Mouse (Mus musculus) ES-E14 (cell line): ENCODE measurements around the gene Ganab.

Source experiments
- CHD2 ChIP-seq: IDR thresholded peaks from 2 replicates; pipeline ENCODE4 v1.6.1; 2014; ENCODE audit warnings: mild to moderate bottlenecking, low read depth, low read length, inconsistent platforms
- HCFC1 ChIP-seq: IDR thresholded peaks from 2 replicates; pipeline ENCODE4 v1.6.1; 2012; ENCODE audit warnings: low read length, inconsistent platforms, borderline replicate concordance; ENCODE audit not compliant: insufficient read depth
- MAFK ChIP-seq: IDR thresholded peaks from 2 replicates; pipeline ENCODE4 v1.6.1; 2014; ENCODE audit warnings: mild to moderate bottlenecking, low read depth, low read length, inconsistent platforms; ENCODE audit not compliant: insufficient read depth
- ZNF384 ChIP-seq: IDR thresholded peaks from 2 replicates; pipeline ENCODE4 v1.6.1; 2012; ENCODE audit warnings: low read depth, low read length, inconsistent platforms

DNA sequence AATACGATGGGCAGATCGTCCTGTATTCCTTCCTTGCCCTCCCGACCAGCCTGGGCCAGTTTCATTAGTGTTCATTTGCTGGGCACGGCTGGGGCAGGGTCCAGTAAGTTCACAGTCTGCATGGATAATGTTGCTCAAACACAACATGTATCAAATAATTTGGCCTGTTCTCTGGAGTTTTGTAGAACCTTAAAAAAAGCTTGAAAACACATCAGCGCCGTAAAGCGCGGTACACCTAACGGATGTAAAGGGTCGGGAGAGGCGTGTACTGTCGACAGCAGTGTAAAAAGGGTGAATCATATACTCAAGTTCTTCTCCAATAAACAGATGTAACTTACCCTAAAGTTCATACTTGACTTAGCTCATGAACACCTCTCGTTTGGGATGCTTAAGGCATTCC lies 705 bp downstream of the Ganab start:
- TF ChIP-seq CHD2 (0 out of 2 replicates have a peak, but pooled peaks have one; percentile 26), ZNF384 (no peak), HCFC1 (no peak), MAFK (no peak)
